Mouse (Mus musculus): ENCODE data around the gene Dhx34. TPM values are rescaled to one million over a fixed set of nuclear protein-coding genes. Genes with fewer than 3 reads are reported as not detected.

Gene Dhx34
- total and polyA plus RNA-seq, 2 experiments from 2014 or later, result 9.7 to 16.0 TPM

- no peaks in the 10 kb centered on the region for H3K27me3 ChIP-seq (ENCODE audit: insufficient read depth, low read length)
- no peaks in the 10 kb centered on the region for H3K36me3 ChIP-seq (ENCODE audit: insufficient read depth)
- H3K27ac ChIP-seq (ENCODE audit: low read depth, low read length), result no peak overlapping the region
- no peaks in the 10 kb centered on the region for H3K4me1 ChIP-seq (ENCODE audit: insufficient read depth)
- no peak overlapping the region for H3K4me2 ChIP-seq (ENCODE audit: low read depth)
- no peak for DNase-seq
- WGBS, result 85% methylated on average over 6 of the region's 6 CpGs
- no peak for TF ChIP-seq CTCF (IDR thresholded peaks at IDR 0.05; ENCODE audit: low read depth)
- no peak for ATAC-seq
- H3K4me3 ChIP-seq (ENCODE audit: low read depth, low read length), result no peak overlapping the region
- no peak overlapping the region for H3K9ac ChIP-seq
- H3K9me3 ChIP-seq (ENCODE audit: low read length), result no peaks in the 10 kb centered on the region
Observed at GRCm38 (mm10) chr7:16242198-16242597, 20.4 kb upstream of the Dhx34 start.

- Histone ChIP-seq H3K27ac (ENCODE audit: low read depth, low read length) (no peak overlapping the region), H3K4me2 (ENCODE audit: low read depth) (no peak overlapping the region), H3K9ac (no peak overlapping the region), H3K9me3 (ENCODE audit: low read length) (no peaks in the 10 kb centered on the region), H3K4me1 (ENCODE audit: insufficient read depth) (no peaks in the 10 kb centered on the region), H3K4me3 (ENCODE audit: low read depth, low read length) (no peak overlapping the region), H3K27me3 (ENCODE audit: insufficient read depth, low read length) (no peaks in the 10 kb centered on the region), H3K36me3 (ENCODE audit: insufficient read depth) (no peaks in the 10 kb centered on the region)
- ATAC-seq, result no peak
- DNase-seq, result no peak
- no peak for TF ChIP-seq CTCF (IDR thresholded peaks at IDR 0.05; ENCODE audit: low read depth)
- 62% methylated on average over 11 of the region's 11 CpGs for WGBS
Observed at GRCm38 (mm10) chr7:16241787-16242186, 19.9 kb upstream of the Dhx34 start.

GRCm38 (mm10) chr7:16240978-16241303, 19.1 kb upstream of the Dhx34 start:
- no peaks in the 10 kb centered on the region for H3K36me3 ChIP-seq (ENCODE audit: insufficient read depth)
- TF ChIP-seq CTCF (IDR thresholded peaks at IDR 0.05; ENCODE audit: low read depth), result no peak
- WGBS, result 91% methylated on average over 1 of the region's 1 CpGs

GRCm38 (mm10) chr7:16240281-16240977, 18.6 kb upstream of the Dhx34 start:
- Histone ChIP-seq H3K9me3 (ENCODE audit: low read length) (no peaks in the 10 kb centered on the region), H3K4me3 (ENCODE audit: low read depth, low read length) (no peak overlapping the region), H3K9ac (no peak overlapping the region), H3K27me3 (ENCODE audit: insufficient read depth, low read length) (no peaks in the 10 kb centered on the region), H3K36me3 (ENCODE audit: insufficient read depth) (no peaks in the 10 kb centered on the region), H3K27ac (ENCODE audit: low read depth, low read length) (no peak overlapping the region), H3K4me1 (ENCODE audit: insufficient read depth) (no peaks in the 10 kb centered on the region), H3K4me2 (ENCODE audit: low read depth) (no peak overlapping the region)
- DNase-seq (no peak), ATAC-seq (no peak)
- 80% methylated on average over 7 of the region's 7 CpGs for WGBS
- no peak for TF ChIP-seq CTCF (IDR thresholded peaks at IDR 0.05; ENCODE audit: low read depth)

More at GRCm38 (mm10) chr7:16240978-16241303, 19.1 kb upstream of the Dhx34 start:
- Histone ChIP-seq H3K9me3 (ENCODE audit: low read length) (no peaks in the 10 kb centered on the region), H3K4me2 (ENCODE audit: low read depth) (no peak overlapping the region), H3K27ac (ENCODE audit: low read depth, low read length) (no peak overlapping the region), H3K27me3 (ENCODE audit: insufficient read depth, low read length) (no peaks in the 10 kb centered on the region), H3K4me1 (ENCODE audit: insufficient read depth) (no peaks in the 10 kb centered on the region), H3K4me3 (ENCODE audit: low read depth, low read length) (no peak overlapping the region), H3K9ac (no peak overlapping the region)
- ATAC-seq, result no peak
- DNase-seq, result no peak

GRCm38 (mm10) chr7:16239554-16239997, 17.7 kb upstream of the Dhx34 start:
- H3K27me3 ChIP-seq (ENCODE audit: insufficient read depth, low read length), result no peaks in the 10 kb centered on the region
- no peaks in the 10 kb centered on the region for H3K9me3 ChIP-seq (ENCODE audit: low read length)
- 68% methylated on average over 9 of the region's 9 CpGs for WGBS
- no peak overlapping the region for H3K27ac ChIP-seq (ENCODE audit: low read depth, low read length)
- H3K4me3 ChIP-seq (ENCODE audit: low read depth, low read length), result no peak overlapping the region
- DNase-seq (no peak), ATAC-seq (no peak)
- no peak overlapping the region for H3K4me2 ChIP-seq (ENCODE audit: low read depth)
- H3K9ac ChIP-seq, result no peak overlapping the region
- no peaks in the 10 kb centered on the region for H3K4me1 ChIP-seq (ENCODE audit: insufficient read depth)
- H3K36me3 ChIP-seq (ENCODE audit: insufficient read depth), result no peaks in the 10 kb centered on the region
- no peak for TF ChIP-seq CTCF (IDR thresholded peaks at IDR 0.05; ENCODE audit: low read depth)

GRCm38 (mm10) chr7:16229869-16230268, 8.0 kb upstream of the Dhx34 start:
- WGBS, result 65% methylated on average over 5 of the region's 5 CpGs

GRCm38 (mm10) chr7:16213986-16214385, 7.9 kb downstream of the Dhx34 start:
- Histone ChIP-seq H3K27me3 (ENCODE audit: insufficient read depth, low read length) (no peaks in the 10 kb centered on the region), H3K9me3 (ENCODE audit: low read length) (no peaks in the 10 kb centered on the region), H3K9ac (no peak overlapping the region), H3K4me2 (ENCODE audit: low read depth) (no peak overlapping the region), H3K27ac (ENCODE audit: low read depth, low read length) (no peak overlapping the region), H3K36me3 (ENCODE audit: insufficient read depth) (peaks cover 83% of the 10 kb centered on the region), H3K4me3 (ENCODE audit: low read depth, low read length) (no peak overlapping the region), H3K4me1 (ENCODE audit: insufficient read depth) (no peaks in the 10 kb centered on the region)
- ATAC-seq (no peak), DNase-seq (no peak)
- WGBS, result 93% methylated on average over 9 of the region's 9 CpGs
- TF ChIP-seq CTCF (IDR thresholded peaks at IDR 0.05; ENCODE audit: low read depth), result no peak

More at GRCm38 (mm10) chr7:16229869-16230268, 8.0 kb upstream of the Dhx34 start:
- no peaks in the 10 kb centered on the region for H3K4me1 ChIP-seq (ENCODE audit: insufficient read depth)
- ATAC-seq (no peak), DNase-seq (no peak)
- no peaks in the 10 kb centered on the region for H3K27me3 ChIP-seq (ENCODE audit: insufficient read depth, low read length)
- H3K9me3 ChIP-seq (ENCODE audit: low read length), result no peaks in the 10 kb centered on the region
- H3K4me2 ChIP-seq (ENCODE audit: low read depth), result no peak overlapping the region
- no peaks in the 10 kb centered on the region for H3K36me3 ChIP-seq (ENCODE audit: insufficient read depth)
- no peak overlapping the region for H3K4me3 ChIP-seq (ENCODE audit: low read depth, low read length)
- no peak overlapping the region for H3K27ac ChIP-seq (ENCODE audit: low read depth, low read length)
- no peak overlapping the region for H3K9ac ChIP-seq
- TF ChIP-seq CTCF (IDR thresholded peaks at IDR 0.05; ENCODE audit: low read depth), result no peak
